Mouse (Mus musculus) thymus, postnatal 36 days (tissue): ENCODE results near the gene Drc3.
A peak's percentile ranks its signal among the peaks of the same experiment; 100 is the strongest.
"Not testable (repeated sequence)": the region's sequence is repeated elsewhere in the genome, so short reads cannot be mapped to it uniquely, and the experiment has no call there.

Source experiments
- DNase-seq, 2 experiments: peaks; one replicate each; pipeline ENCODE4 v3.0.0; 2022; ENCODE audit warnings: mixed read lengths in 2 of 2

Gene Drc3

GRCm38 (mm10) chr11:60397172-60397571 lies 44.0 kb downstream of the Drc3 start:
- no peak for DNase-seq

- no peak for DNase-seq
These were observed 53.5 kb downstream of the Drc3 start for GRCm38 (mm10) chr11:60406606-60407005.

DNA sequence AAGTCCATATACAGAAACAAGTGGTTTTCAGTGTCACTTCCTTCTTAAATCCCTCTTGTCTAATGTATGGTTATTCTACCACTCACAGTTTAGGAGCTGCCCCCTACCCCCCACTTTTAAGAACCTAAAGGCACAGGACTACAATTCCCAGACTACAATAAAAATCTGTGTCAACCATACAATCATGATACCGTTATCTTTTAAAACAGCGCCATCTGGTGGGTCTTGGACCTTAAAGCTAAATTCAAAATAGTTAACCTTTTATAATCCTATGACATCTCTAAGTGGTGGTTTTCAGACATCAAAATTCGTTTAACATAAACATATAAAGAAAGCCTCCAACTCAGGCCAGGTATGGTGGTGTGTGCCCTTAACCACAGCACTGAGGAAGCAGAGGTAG lies 59.0 kb downstream of the Drc3 start:
- peak in 1 of 2 experiments; percentile 28 for DNase-seq

DNA sequence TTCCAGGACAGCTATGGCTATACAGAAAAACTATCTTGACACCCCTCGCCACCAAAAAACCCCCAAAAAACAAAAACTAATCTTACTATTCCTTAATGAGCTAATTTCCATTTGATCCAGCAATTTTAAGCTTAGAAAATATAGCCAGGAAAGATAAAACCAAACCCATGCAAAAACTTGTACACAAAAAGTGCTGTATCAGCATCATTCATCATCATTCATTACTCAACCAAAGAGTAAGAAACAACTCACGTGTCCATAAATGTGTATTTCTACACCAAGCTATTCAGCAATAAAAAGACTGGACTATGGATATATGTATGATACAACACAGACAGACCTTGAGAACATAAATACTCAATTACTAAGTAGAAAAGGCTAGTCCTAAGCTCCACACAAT lies 59.8 kb downstream of the Drc3 start:
- DNase-seq: no peak

DNA sequence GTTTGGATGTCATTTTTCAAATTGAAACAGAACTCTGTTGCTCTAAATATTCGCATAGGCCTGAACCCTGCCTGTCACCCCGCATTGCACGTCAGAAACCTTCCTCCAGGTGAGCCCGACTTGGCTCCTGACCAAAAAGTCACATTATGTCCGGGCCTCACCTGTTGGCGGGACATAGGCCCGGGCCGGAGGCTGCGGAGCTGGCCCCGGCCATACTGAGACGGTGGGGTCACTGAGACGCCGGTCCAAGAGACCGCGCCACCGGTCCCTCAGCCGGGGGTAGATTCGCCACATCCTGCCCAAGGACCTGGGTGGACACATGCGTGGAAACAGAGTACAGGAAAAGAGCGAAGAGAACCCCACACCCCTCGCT lies 63.4 kb downstream of the Drc3 start:
- no peak for DNase-seq

GRCm38 (mm10) chr11:60416963-60417716 lies 64.0 kb downstream of the Drc3 start, which contains the start of gene Gid4:
Gid4 (plus strand) TSS chr11:60417145.
- DNase-seq: peak; percentile 98 to 99

GRCm38 (mm10) chr11:60417717-60418472 lies 64.8 kb downstream of the Drc3 start, which contains the start of gene Atpaf2:
Atpaf2 (minus strand) TSS chr11:60418457.
- peak in 1 of 2 experiments; percentile 15 for DNase-seq

GRCm38 (mm10) chr11:60418473-60418803 lies 65.3 kb downstream of the Drc3 start:
- peak; percentile 22 to 42 for DNase-seq

DNA sequence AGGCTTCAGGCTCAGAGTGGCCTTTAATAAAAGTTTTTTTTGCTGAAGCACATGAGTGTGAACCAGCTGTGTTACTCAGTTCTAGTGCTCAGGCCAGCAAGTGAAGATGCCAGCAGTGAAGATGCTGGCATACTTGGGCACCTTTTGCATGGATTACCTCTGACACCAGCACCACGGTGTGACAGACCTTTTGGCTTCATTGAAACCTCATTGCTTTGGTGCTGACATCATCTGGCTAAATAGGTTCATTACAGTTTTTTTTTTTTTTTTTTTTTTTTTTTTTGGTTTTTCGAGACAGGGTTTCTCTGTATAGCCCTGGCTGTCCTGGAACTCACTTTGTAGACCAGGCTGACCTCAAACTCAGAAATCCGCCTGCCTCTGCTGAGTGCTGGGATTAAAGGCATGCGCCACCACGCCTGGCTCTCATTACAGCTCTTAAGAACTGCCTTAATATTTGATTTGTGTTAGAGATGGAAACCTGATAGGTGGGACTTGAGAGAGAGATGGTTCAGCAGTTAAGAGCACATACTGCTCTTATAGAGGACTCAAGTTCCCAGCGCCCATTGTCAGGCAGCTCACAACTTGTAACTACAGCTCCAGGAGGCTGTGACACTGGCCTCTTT lies 69.0 kb downstream of the Drc3 start:
- DNase-seq: no peak

- DNase-seq: no peak
These were observed 69.9 kb downstream of the Drc3 start for GRCm38 (mm10) chr11:60423006-60423405.

DNA sequence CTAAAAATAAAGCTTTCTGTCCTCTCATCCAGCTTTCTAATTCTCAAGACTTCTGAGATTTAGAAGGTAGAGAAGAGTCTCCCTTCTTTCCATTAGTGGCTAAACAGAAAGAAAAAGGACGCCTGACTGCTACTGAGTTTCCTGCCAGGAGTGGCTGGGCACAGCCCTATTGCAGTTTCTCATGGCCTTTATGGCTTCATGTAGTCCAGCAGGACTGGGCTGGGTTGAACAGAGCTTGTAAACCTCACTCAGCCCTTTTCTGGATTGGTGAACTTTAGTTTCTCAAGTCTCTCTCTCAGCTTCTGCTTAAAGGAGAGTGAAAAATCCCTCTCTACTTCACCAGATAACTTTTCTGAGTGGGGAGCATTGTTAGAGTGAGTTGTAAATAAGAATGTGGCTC lies 73.3 kb downstream of the Drc3 start:
- no peak for DNase-seq

DNA sequence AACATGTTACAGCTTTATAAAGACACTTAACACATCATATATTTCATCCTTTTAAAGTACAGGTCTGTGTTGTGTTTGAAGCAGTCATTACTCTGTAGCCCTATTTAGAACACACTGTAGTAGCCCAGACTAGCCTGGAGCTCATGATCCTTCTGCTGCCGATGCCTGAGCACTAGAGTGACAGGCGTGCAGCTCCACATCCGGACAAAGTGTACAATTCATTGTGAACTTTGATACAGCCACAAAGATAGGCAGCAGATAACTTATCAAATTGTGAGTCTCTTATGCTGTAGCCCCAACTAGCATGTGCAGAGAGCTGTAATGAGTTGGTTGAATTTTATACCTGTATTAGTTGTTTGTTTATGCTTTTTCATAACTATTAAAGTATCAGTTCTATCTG lies 74.5 kb downstream of the Drc3 start:
- DNase-seq: no peak

- no peak for DNase-seq
These were observed 80.4 kb downstream of the Drc3 start for GRCm38 (mm10) chr11:60433501-60433900.

DNA sequence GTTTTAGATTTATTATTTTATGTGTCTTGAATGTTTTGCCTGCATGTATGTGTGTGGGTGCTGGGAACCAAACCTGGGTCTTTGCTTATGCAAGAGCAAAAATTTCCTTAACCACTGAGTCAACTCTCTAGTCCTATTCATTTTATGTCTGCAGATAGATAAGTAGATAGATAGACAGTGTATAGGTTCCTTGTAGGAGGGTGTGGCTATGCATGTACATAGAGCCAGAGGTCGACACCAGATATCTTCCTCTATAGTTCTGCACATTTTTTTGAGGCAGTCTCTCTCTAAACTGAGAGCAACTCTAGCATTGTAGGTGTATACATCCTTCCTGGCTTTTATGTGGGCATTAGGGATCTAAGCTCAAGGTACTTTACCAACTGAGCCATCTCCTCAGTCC lies 82.0 kb downstream of the Drc3 start:
- DNase-seq: no peak

GRCm38 (mm10) chr11:60436618-60437017 lies 83.5 kb downstream of the Drc3 start:
- no peak for DNase-seq

- DNase-seq: not testable (repeated sequence)
These were observed 86.5 kb downstream of the Drc3 start for GRCm38 (mm10) chr11:60439621-60440020.

- no peak for DNase-seq
These were observed 87.0 kb downstream of the Drc3 start for GRCm38 (mm10) chr11:60440176-60440575.

- DNase-seq: no peak
These were observed 89.8 kb downstream of the Drc3 start for GRCm38 (mm10) chr11:60442896-60443295.
